Mouse (Mus musculus) forebrain, embryonic 14.5 days (tissue): ENCODE results near the gene Ugt1a9. TPM values are rescaled to one million over a fixed set of nuclear protein-coding genes. Genes with fewer than 3 reads are reported as not detected.
"Not testable (repeated sequence)": the region's sequence is repeated elsewhere in the genome, so short reads cannot be mapped to it uniquely, and the experiment has no call there.

ENCODE experiments used
- ATAC-seq: fragments of 200-750 bp; cut with Nextera tagmentation; 2 replicates; pipeline ENCODE4 v1.8.0; 2017; ENCODE audit warnings: mild to moderate bottlenecking, moderate library complexity
- DNase-seq: peaks from one replicate; pipeline ENCODE4 v3.0.0-alpha.2; 2015; ENCODE audit warnings: low spot score
- H3K27ac ChIP-seq: fragments of 300-500 bp; sonication (generic); 2 replicates; pipeline ENCODE4 v1.5.1; 2014; ENCODE audit warnings: low read depth, mild to moderate bottlenecking, control low read depth, low read length, moderate library complexity
- H3K27me3 ChIP-seq: fragments of 300-500 bp; sonication (generic); replicated peaks from 2 replicates; pipeline ENCODE4 v1.6.1; 2014; ENCODE audit warnings: low read length, control low read depth, mixed read lengths; ENCODE audit not compliant: control insufficient read depth, insufficient read depth
- H3K36me3 ChIP-seq: fragments of 300-500 bp; sonication (generic); 2 replicates; pipeline ENCODE4 v1.6.1; 2014; ENCODE audit warnings: low read length, control low read depth; ENCODE audit not compliant: control insufficient read depth, insufficient read depth
- H3K4me1 ChIP-seq: fragments of 300-500 bp; sonication (generic); 2 replicates; pipeline ENCODE4 v1.6.1; 2014; ENCODE audit warnings: antibody characterized with exemption, low read length, control low read depth; ENCODE audit not compliant: control insufficient read depth, insufficient read depth
- H3K4me2 ChIP-seq: fragments of 300-500 bp; sonication (generic); 2 replicates; pipeline ENCODE4 v1.6.1; 2014; ENCODE audit warnings: mild to moderate bottlenecking, control low read depth, low read length
- H3K4me3 ChIP-seq: fragments of 300-500 bp; sonication (generic); 2 replicates; pipeline ENCODE4 v1.5.1; 2014; ENCODE audit warnings: low read depth, low read length, control low read depth
- H3K9ac ChIP-seq: fragments of 300-500 bp; sonication (generic); 2 replicates; pipeline ENCODE4 v1.6.1; 2014; ENCODE audit warnings: mild to moderate bottlenecking, low read length, control low read depth, moderate library complexity
- H3K9me3 ChIP-seq: fragments of 300-500 bp; sonication (generic); replicated peaks from 2 replicates; pipeline ENCODE4 v1.6.1; 2016; ENCODE audit warnings: low read length, control low read depth, mixed read lengths; ENCODE audit not compliant: control insufficient read depth
- WGBS: fragments of 180-500 bp; shearing (Covaris S2); extraction: QIAGEN DNeasy Blood & Tissue Kit; methylation state at CpG from one replicate; pipeline ENCODE4 v1.1.7; 2014; 5-methylcytosine and 5-hydroxymethylcytosine counted together
- polyA plus RNA-seq: library from polyadenylated mRNA; unstranded; fragments of >200 nt; fragmentation: Nextera tagmentation; extraction: Ambion mirVana; gene quantifications from 2 replicates; pipeline ENCODE4 v1.2.1, GENCODE M21; 2014

The Ugt1a9 gene
- polyA plus RNA-seq, 1 experiment from 2014 or later = not detected

GRCm38 (mm10) chr1:88103019-88103418 lies 32.4 kb downstream of the Ugt1a9 start, which contains the start of gene Ugt1a6b:
Gene Ugt1a6b (plus strand): TSS chr1:88103252.
- H3K27ac ChIP-seq, H3K9me3 ChIP-seq, H3K27me3 ChIP-seq, H3K4me3 ChIP-seq, H3K9ac ChIP-seq, DNase-seq, H3K4me1 ChIP-seq, H3K4me2 ChIP-seq, H3K36me3 ChIP-seq, ATAC-seq: not testable (repeated sequence)
- WGBS = 65% methylated on average over 3 of the region's 3 CpGs

- DNase-seq, H3K9ac ChIP-seq, ATAC-seq, H3K27ac ChIP-seq, H3K9me3 ChIP-seq, H3K36me3 ChIP-seq, H3K4me3 ChIP-seq, H3K4me2 ChIP-seq, H3K4me1 ChIP-seq, H3K27me3 ChIP-seq: not testable (repeated sequence)
- 84% methylated on average over 4 of the region's 5 CpGs for WGBS
These were observed 33.3 kb downstream of the Ugt1a9 start for GRCm38 (mm10) chr1:88103697-88104468.

- Histone ChIP-seq H3K27ac (no peak overlapping the region), H3K9me3 (no peaks in the 10 kb centered on the region), H3K4me2 (no peak overlapping the region), H3K4me1 (no peaks in the 10 kb centered on the region), H3K9ac (no peak overlapping the region), H3K4me3 (no peak overlapping the region), H3K36me3 (no peaks in the 10 kb centered on the region), H3K27me3 (no peaks in the 10 kb centered on the region)
- 92% methylated on average over 1 of the region's 1 CpGs for WGBS
- DNase-seq (no peak), ATAC-seq (no peak)
These were observed 34.2 kb downstream of the Ugt1a9 start for GRCm38 (mm10) chr1:88104667-88105430.

GRCm38 (mm10) chr1:88105656-88106055 lies 35.1 kb downstream of the Ugt1a9 start:
- 80% methylated on average over 2 of the region's 2 CpGs for WGBS
- Histone ChIP-seq H3K27me3 (no peaks in the 10 kb centered on the region), H3K36me3 (no peaks in the 10 kb centered on the region), H3K4me2 (no peak overlapping the region), H3K9ac (no peak overlapping the region), H3K4me1 (no peaks in the 10 kb centered on the region), H3K9me3 (no peaks in the 10 kb centered on the region), H3K27ac (no peak overlapping the region), H3K4me3 (no peak overlapping the region)
- no peak for ATAC-seq
- DNase-seq = no peak

GRCm38 (mm10) chr1:88109027-88109557 lies 38.5 kb downstream of the Ugt1a9 start:
- not testable (repeated sequence) for H3K27ac ChIP-seq, H3K4me1 ChIP-seq, H3K36me3 ChIP-seq, H3K4me3 ChIP-seq, DNase-seq, H3K9me3 ChIP-seq, H3K27me3 ChIP-seq, ATAC-seq, H3K9ac ChIP-seq, H3K4me2 ChIP-seq
- 85% methylated on average over 2 of the region's 2 CpGs for WGBS

- H3K36me3 ChIP-seq, DNase-seq, H3K27ac ChIP-seq, H3K4me2 ChIP-seq, H3K27me3 ChIP-seq, ATAC-seq, H3K4me1 ChIP-seq, H3K9me3 ChIP-seq, H3K9ac ChIP-seq, H3K4me3 ChIP-seq: not testable (repeated sequence)
- 88% methylated on average over 2 of the region's 2 CpGs for WGBS
These were observed 39.0 kb downstream of the Ugt1a9 start for GRCm38 (mm10) chr1:88109604-88110003.

- H3K27ac ChIP-seq, H3K4me2 ChIP-seq, ATAC-seq, H3K4me3 ChIP-seq, H3K4me1 ChIP-seq, H3K27me3 ChIP-seq, H3K9ac ChIP-seq, H3K36me3 ChIP-seq, H3K9me3 ChIP-seq, DNase-seq: not testable (repeated sequence)
- WGBS = 95% methylated on average over 6 of the region's 6 CpGs
These were observed 42.2 kb downstream of the Ugt1a9 start for GRCm38 (mm10) chr1:88112769-88113168.

- H3K4me1 ChIP-seq, DNase-seq: not testable (repeated sequence)
These were observed 50.0 kb downstream of the Ugt1a9 start for GRCm38 (mm10) chr1:88120550-88120949.

GRCm38 (mm10) chr1:88121521-88121920 lies 50.9 kb downstream of the Ugt1a9 start:
- no CpG with 5 or more reads among the region's 1 CpGs for WGBS
- not testable (repeated sequence) for DNase-seq, H3K4me3 ChIP-seq

More at GRCm38 (mm10) chr1:88120550-88120949, 50.0 kb downstream of the Ugt1a9 start:
- not testable (repeated sequence) for H3K36me3 ChIP-seq, H3K9me3 ChIP-seq, H3K9ac ChIP-seq, H3K4me2 ChIP-seq, H3K4me3 ChIP-seq, ATAC-seq, H3K27ac ChIP-seq, H3K27me3 ChIP-seq
- 13% methylated on average over 4 of the region's 4 CpGs for WGBS

More at GRCm38 (mm10) chr1:88121521-88121920, 50.9 kb downstream of the Ugt1a9 start:
- not testable (repeated sequence) for H3K36me3 ChIP-seq, H3K4me2 ChIP-seq, H3K27ac ChIP-seq, H3K27me3 ChIP-seq, H3K9ac ChIP-seq, H3K4me1 ChIP-seq, ATAC-seq, H3K9me3 ChIP-seq
